Mouse (Mus musculus): ENCODE measurements around the gene Marf1. TPM values are rescaled to one million over a fixed set of nuclear protein-coding genes. Genes with fewer than 3 reads are reported as not detected.
"Not testable (repeated sequence)": the region's sequence is repeated elsewhere in the genome, so short reads cannot be mapped to it uniquely, and the experiment has no call there.

The Marf1 gene
- total RNA-seq, 1 experiment from 2014 or later: 34.3 TPM

DNA sequence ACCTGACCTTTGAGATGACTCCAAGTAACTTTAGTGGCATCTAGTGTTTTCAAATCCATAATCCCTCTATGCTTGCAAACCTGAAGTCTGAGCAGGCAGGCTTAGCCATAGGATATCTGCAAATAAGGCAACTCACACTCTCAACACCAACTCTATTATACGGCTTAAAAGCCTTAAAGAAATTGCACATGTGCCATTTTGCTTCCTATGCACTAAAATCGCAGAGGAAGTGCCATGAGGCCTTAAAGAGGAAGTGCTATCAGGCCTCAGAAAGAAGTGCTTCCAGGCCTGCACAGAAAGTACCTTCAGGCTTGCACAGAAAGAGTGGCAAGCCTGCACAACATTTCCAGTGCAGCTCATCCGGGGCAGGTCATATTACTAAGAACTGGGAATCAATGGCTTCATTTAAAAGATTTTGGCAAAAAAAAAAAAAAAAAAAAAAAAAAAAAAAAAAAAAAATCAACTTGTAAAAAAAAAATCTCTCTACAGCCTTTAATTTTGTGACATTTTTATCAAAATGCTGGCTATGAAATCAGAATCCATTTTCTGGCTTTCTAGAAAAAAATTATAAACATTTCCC, 53.4 kb downstream of the Marf1 start:
- peak; percentile 37 to 52; a peak in 1 of 4 replicates for ATAC-seq (replicated peaks in 1 of 2; ENCODE audit: insufficient read depth in 1 of 2, low FRiP score in 2 of 2, low TSS enrichment in 1 of 2, low read depth in 1 of 2, poor library complexity in 2 of 2, severe bottlenecking in 2 of 2)

DNA sequence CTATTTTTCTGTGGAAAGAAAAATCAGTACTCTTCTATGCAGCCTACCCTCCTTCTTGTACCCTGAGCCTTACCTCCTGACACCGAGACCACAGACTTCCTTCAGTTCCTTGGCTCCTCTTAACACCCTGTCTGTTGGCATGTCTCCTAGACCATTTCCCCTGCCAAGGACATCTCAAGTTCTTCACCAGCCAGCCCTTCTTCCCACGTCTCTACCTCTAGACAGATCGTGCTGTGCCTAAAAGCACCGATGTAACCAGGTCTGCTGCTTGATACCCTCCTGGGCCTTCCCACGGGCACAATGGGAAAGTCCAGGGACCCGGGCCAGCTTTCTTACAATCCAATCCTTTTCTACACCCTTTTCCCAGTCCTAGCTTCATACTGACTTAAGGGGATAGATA, 57.3 kb downstream of the Marf1 start:
- no peak for ATAC-seq (replicated peaks in 1 of 2; ENCODE audit: insufficient read depth in 1 of 2, low FRiP score in 2 of 2, low TSS enrichment in 1 of 2, low read depth in 1 of 2, poor library complexity in 2 of 2, severe bottlenecking in 2 of 2)

GRCm38 (mm10) chr16:14091771-14092170, 71.4 kb downstream of the Marf1 start:
- ATAC-seq (replicated peaks in 1 of 2; ENCODE audit: insufficient read depth in 1 of 2, low FRiP score in 2 of 2, low TSS enrichment in 1 of 2, low read depth in 1 of 2, poor library complexity in 2 of 2, severe bottlenecking in 2 of 2): no peak

DNA sequence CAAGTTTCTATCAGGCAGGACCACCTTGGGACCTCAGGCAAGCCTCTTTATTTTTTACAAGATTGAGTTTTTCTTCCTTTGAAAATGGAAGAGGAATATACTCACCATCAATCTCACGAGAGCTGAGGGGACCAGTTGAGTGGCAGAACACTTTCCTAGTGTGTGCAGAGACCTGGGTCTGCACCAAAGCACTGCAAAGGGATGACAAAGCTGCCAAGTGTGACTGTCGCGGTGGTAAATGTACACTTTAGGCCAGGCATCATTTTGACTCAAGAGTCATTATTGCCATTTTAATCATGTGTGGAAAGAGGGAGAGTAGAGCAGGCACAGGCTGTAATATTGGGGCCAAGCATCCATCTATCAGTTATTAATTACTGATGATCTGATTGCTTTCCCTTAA, 73.9 kb downstream of the Marf1 start:
- no peak for ATAC-seq (replicated peaks in 1 of 2; ENCODE audit: insufficient read depth in 1 of 2, low FRiP score in 2 of 2, low TSS enrichment in 1 of 2, low read depth in 1 of 2, poor library complexity in 2 of 2, severe bottlenecking in 2 of 2)

- ATAC-seq (replicated peaks in 1 of 2; ENCODE audit: insufficient read depth in 1 of 2, low FRiP score in 2 of 2, low TSS enrichment in 1 of 2, low read depth in 1 of 2, poor library complexity in 2 of 2, severe bottlenecking in 2 of 2): peak; percentile 98 to 99
Measured at GRCm38 (mm10) chr16:14088249-14088648, 74.9 kb downstream of the Marf1 start.

DNA sequence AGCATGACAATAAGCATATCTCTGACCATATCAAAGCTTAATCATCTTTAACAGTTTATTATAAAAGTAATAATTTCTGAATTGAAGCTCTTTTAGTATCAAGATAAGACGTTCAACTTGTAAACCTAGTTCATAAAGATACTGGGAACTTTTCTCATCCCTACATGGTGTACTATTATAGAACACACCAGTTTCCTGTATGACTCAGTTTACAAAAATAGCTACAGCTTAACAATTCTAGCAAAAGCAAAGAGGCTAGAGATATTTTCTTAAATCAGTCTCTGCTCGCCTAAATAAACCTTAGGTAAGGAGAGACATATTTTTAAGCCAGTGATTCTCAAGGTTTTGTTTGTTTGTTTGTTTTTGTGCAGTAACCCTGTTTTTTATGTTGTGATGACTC, 80.2 kb downstream of the Marf1 start:
- ATAC-seq (replicated peaks in 1 of 2; ENCODE audit: insufficient read depth in 1 of 2, low FRiP score in 2 of 2, low TSS enrichment in 1 of 2, low read depth in 1 of 2, poor library complexity in 2 of 2, severe bottlenecking in 2 of 2): no peak

GRCm38 (mm10) chr16:14070471-14071169, 92.5 kb downstream of the Marf1 start:
- ATAC-seq (replicated peaks in 1 of 2; ENCODE audit: insufficient read depth in 1 of 2, low FRiP score in 2 of 2, low TSS enrichment in 1 of 2, low read depth in 1 of 2, poor library complexity in 2 of 2, severe bottlenecking in 2 of 2): no peak

DNA sequence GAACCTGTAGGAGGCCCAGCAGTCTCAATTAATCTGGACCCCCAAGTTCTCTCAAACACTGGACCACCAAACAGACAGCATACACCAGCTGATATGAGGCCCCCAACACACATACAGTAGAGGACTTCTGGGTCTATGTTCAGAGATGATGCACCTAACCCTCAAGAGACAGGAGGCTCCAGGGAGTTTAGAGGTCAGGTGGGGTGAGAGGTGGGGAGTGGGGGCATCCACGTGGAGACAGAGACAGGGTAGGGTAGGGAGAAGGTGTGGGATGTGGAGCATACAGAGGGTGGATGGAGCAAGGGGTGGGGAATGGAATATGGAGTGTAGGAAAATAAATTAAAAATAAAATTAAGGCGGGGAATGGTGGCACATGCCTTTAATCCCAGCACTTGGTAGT, 94.5 kb downstream of the Marf1 start:
- not testable (repeated sequence) for ATAC-seq (replicated peaks in 1 of 2; ENCODE audit: insufficient read depth in 1 of 2, low FRiP score in 2 of 2, low TSS enrichment in 1 of 2, low read depth in 1 of 2, poor library complexity in 2 of 2, severe bottlenecking in 2 of 2)

- not testable (repeated sequence) for ATAC-seq (replicated peaks in 1 of 2; ENCODE audit: insufficient read depth in 1 of 2, low FRiP score in 2 of 2, low TSS enrichment in 1 of 2, low read depth in 1 of 2, poor library complexity in 2 of 2, severe bottlenecking in 2 of 2)
Measured at GRCm38 (mm10) chr16:14066571-14066970, 96.6 kb downstream of the Marf1 start.

DNA sequence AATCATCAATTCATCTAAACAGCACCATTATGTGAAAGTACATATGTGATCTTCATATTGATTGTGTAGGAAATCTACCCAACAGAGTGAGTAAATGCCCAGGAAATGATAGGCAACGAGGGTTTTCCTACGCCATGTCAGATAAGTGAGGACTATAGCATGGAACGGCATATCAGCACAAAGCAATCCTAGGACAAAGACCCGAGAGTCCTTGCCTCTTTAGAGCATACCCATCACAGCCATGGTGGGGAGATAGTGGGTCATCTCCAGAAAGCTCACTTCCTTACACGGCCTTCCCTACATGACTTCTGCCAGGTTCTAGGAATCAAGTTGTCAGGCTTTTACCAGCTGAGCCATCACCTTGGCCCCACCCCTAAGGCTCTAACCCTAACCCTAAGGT, 103.3 kb downstream of the Marf1 start:
- no peak for ATAC-seq (replicated peaks in 1 of 2; ENCODE audit: insufficient read depth in 1 of 2, low FRiP score in 2 of 2, low TSS enrichment in 1 of 2, low read depth in 1 of 2, poor library complexity in 2 of 2, severe bottlenecking in 2 of 2)

Other genes starting within 250 kb of the Marf1 start
- 0.31 TPM in 1 of 2 replicates, not detected in the other for gene 2900011O08Rik, start 176.7 kb downstream of the Marf1 start, total RNA-seq (2017)
- gene Ifitm7, start 176.5 kb downstream of the Marf1 start, total RNA-seq (2017): 2.1 and 2.4 TPM in 2 replicates
- gene Nde1, start 76 bp downstream of the Marf1 start, total RNA-seq (2017): 80.9 and 81.8 TPM in 2 replicates
- not detected in 2 replicates for gene Myh11, start 128.0 kb upstream of the Marf1 start, total RNA-seq (2017)
- gene Fopnl, start 154.1 kb upstream of the Marf1 start, total RNA-seq (2017): 49.4 and 60.2 TPM in 2 replicates
- gene Abcc1, start 198.2 kb upstream of the Marf1 start, total RNA-seq (2017): 56.7 and 59.1 TPM in 2 replicates

All from hematopoietic stem cell, adult 5-6 weeks (primary cell).